Mouse (Mus musculus) MEL (cell line): ENCODE data around the gene Rnf126. TPM values are rescaled to one million over a fixed set of nuclear protein-coding genes. Genes with fewer than 3 reads are reported as not detected.

Experiments
- DNase-seq: peaks from one replicate; pipeline ENCODE4 v3.0.0; 2011; ENCODE audit warnings: low read depth, low spot score
- H3K27ac ChIP-seq: 2 replicates; pipeline ENCODE4 v1.5.1; 2012; ENCODE audit warnings: low read depth, mild to moderate bottlenecking, control low read depth, low read length, moderate library complexity; ENCODE audit not compliant: control insufficient read depth
- H3K27me3 ChIP-seq, 2 experiments: fragments of 150-350 bp in 1 of 2; sonication (generic) in 1 of 2; 2 replicates each; pipeline ENCODE4 v1.6.1; 2012; ENCODE audit warnings: low read length in 2 of 2, mild to moderate bottlenecking in 2 of 2, improper control_type of control experiment in 1 of 2, moderate library complexity in 1 of 2; ENCODE audit not compliant: insufficient read depth in 2 of 2, control insufficient read depth in 1 of 2
- H3K36me3 ChIP-seq, 2 experiments: 2 replicates each; pipeline ENCODE4 v1.6.1; 2012 to 2014; ENCODE audit warnings: low read length in 2 of 2, improper control_type of control experiment in 1 of 2, inconsistent platforms in 1 of 2, mild to moderate bottlenecking in 1 of 2; ENCODE audit not compliant: insufficient read depth in 2 of 2, control insufficient read depth in 1 of 2
- H3K4me1 ChIP-seq, 2 experiments: fragments of 150-350 bp in 1 of 2; sonication (generic) in 1 of 2; 2 replicates each; pipeline ENCODE4 v1.6.1; 2012; ENCODE audit warnings: low read length in 2 of 2, improper control_type of control experiment in 1 of 2, mild to moderate bottlenecking in 1 of 2; ENCODE audit not compliant: insufficient read depth in 2 of 2, control insufficient read depth in 1 of 2
- H3K4me3 ChIP-seq, 2 experiments: fragments of 150-350 bp in 1 of 2; sonication (generic) in 1 of 2; 2 replicates each; pipeline ENCODE4 v1.5.1; 2012; ENCODE audit warnings: low read depth in 2 of 2, low read length in 2 of 2, mild to moderate bottlenecking in 2 of 2, moderate library complexity in 2 of 2, control low read depth in 1 of 2, improper control_type of control experiment in 1 of 2; ENCODE audit not compliant: control insufficient read depth in 1 of 2, insufficient read depth in 1 of 2
- H3K79me2 ChIP-seq: 2 replicates; pipeline ENCODE4 v1.6.1; 2012; ENCODE audit warnings: mild to moderate bottlenecking, low read length, moderate library complexity; ENCODE audit not compliant: control insufficient read depth, poor library complexity, insufficient read depth
- H3K9ac ChIP-seq: 2 replicates; pipeline ENCODE4 v1.6.1; 2012; ENCODE audit warnings: low read depth, mild to moderate bottlenecking, control low read depth, low read length, moderate library complexity; ENCODE audit not compliant: control insufficient read depth, poor library complexity, severe bottlenecking
- H3K9me3 ChIP-seq: fragments of 150-350 bp; sonication (generic); replicated peaks from 2 replicates; pipeline ENCODE4 v1.6.1; 2012; ENCODE audit warnings: mild to moderate bottlenecking, low read length, improper control_type of control experiment, moderate library complexity; ENCODE audit not compliant: insufficient read depth
- CHD2 ChIP-seq: IDR thresholded peaks from 2 replicates; pipeline ENCODE4 v1.6.1; 2011; ENCODE audit warnings: low read length, improper control_type of control experiment
- CTCF ChIP-seq, 3 experiments: IDR thresholded peaks in 2 of 3; conservative IDR thresholded peaks in 1 of 3; 2 replicates each; pipeline ENCODE4 v1.5.1; 2011 to 2012; ENCODE audit warnings: low read length in 3 of 3, low read depth in 2 of 3, mild to moderate bottlenecking in 2 of 3, improper control_type of control experiment in 1 of 3, inconsistent platforms in 1 of 3, mixed read lengths in 1 of 3, moderate library complexity in 1 of 3; ENCODE audit not compliant: control insufficient read depth in 1 of 3, insufficient read depth in 1 of 3, poor library complexity in 1 of 3, severe bottlenecking in 1 of 3
- EP300 ChIP-seq, 2 experiments: IDR thresholded peaks; 2 replicates each; pipeline ENCODE4 v1.6.1; 2011; ENCODE audit warnings: improper control_type of control experiment in 2 of 2, low read length in 2 of 2, low read depth in 1 of 2, mild to moderate bottlenecking in 1 of 2
- ETS1 ChIP-seq: IDR thresholded peaks from 2 replicates; pipeline ENCODE4 v1.6.1; 2012; ENCODE audit warnings: low read depth, mild to moderate bottlenecking, inconsistent platforms, low read length, improper control_type of control experiment, moderate library complexity
- RAD21 ChIP-seq: IDR thresholded peaks from 2 replicates; pipeline ENCODE4 v1.6.1; 2011; ENCODE audit warnings: mild to moderate bottlenecking, low read depth, low read length, improper control_type of control experiment
- SMC3 ChIP-seq: IDR thresholded peaks from 2 replicates; pipeline ENCODE4 v1.6.1; 2011; ENCODE audit warnings: low read depth, low read length, improper control_type of control experiment
- ZC3H11A ChIP-seq: IDR thresholded peaks from 2 replicates; pipeline ENCODE4 v1.6.1; 2012; ENCODE audit warnings: low read depth, mild to moderate bottlenecking, inconsistent platforms, low read length, improper control_type of control experiment
- ZMIZ1 ChIP-seq: IDR thresholded peaks from 2 replicates; pipeline ENCODE4 v1.6.1; 2012; ENCODE audit warnings: low read depth, mild to moderate bottlenecking, inconsistent platforms, low read length, improper control_type of control experiment, moderate library complexity
- polyA plus RNA-seq, 2 experiments: library from polyadenylated mRNA; stranded (reverse) in 1 of 2; unstranded in 1 of 2; fragments of >175 nt in 1 of 2; fragments of >200 nt in 1 of 2; gene quantifications; 2 replicates each; pipeline versions ENCODE4 v1.2.1 to v1.2.4; 2012; ENCODE audit warnings: low replicate concordance in 2 of 2, low read depth in 1 of 2; ENCODE audit not compliant: insufficient read length in 2 of 2, insufficient read depth in 1 of 2, missing spikeins in 1 of 2
- total RNA-seq: library from RNA; depleted of rRNA; stranded (reverse); fragments of 300-350 nt; gene quantifications from 2 replicates; pipeline ENCODE4 v1.2.3, GENCODE M21; 2012

Rnf126 gene
- total and polyA plus RNA-seq, 3 experiments: 84.8 to 184 (median 174) TPM

- H3K27me3 ChIP-seq: no peaks in the 10 kb centered on the region
- no peaks in the 10 kb centered on the region for H3K36me3 ChIP-seq
- no peaks in the 10 kb centered on the region for H3K9me3 ChIP-seq
- no peaks in the 10 kb centered on the region for H3K4me1 ChIP-seq
- no peak overlapping the region for H3K27ac ChIP-seq
- H3K9ac ChIP-seq: no peak overlapping the region
- DNase-seq: no peak
- H3K79me2 ChIP-seq: no peaks in the 10 kb centered on the region
- no peak overlapping the region for H3K4me3 ChIP-seq
- no peak for TF ChIP-seq ZC3H11A
Measured at GRCm38 (mm10) chr10:79728323-79729249, 38.2 kb downstream of the Rnf126 start.

- no peak overlapping the region for H3K9ac ChIP-seq
- peak; percentile 69 for DNase-seq
Measured at GRCm38 (mm10) chr10:79726090-79726489, 40.7 kb downstream of the Rnf126 start.

GRCm38 (mm10) chr10:79723692-79724091, 43.1 kb downstream of the Rnf126 start:
- Histone ChIP-seq H3K27ac (no peak overlapping the region), H3K27me3 (peaks cover 0 to 2% of the 10 kb centered on the region in 2 experiments; a peak in 2 of 4 replicates), H3K9ac (no peak overlapping the region), H3K4me3 (no peak overlapping the region)
- no peak for DNase-seq
- TF ChIP-seq ETS1 (no peak), ZMIZ1 (no peak)
- TF ChIP-seq, all 39 proteins: peak for 0
- H3K36me3 ChIP-seq: no peaks in the 10 kb centered on the region
- H3K79me2 ChIP-seq: no peaks in the 10 kb centered on the region
- no peaks in the 10 kb centered on the region for H3K9me3 ChIP-seq
- no peaks in the 10 kb centered on the region for H3K4me1 ChIP-seq

More at GRCm38 (mm10) chr10:79726090-79726489, 40.7 kb downstream of the Rnf126 start:
- Histone ChIP-seq H3K4me3 (no peak overlapping the region), H3K79me2 (no peaks in the 10 kb centered on the region), H3K36me3 (no peaks in the 10 kb centered on the region)
- TF ChIP-seq SMC3: peak; percentile 78
- TF ChIP-seq EP300 (IDR thresholded peaks at IDR 0.05; ENCODE audit: low read depth in 1 of 2, low read length in 2 of 2): no peak
- peak; percentile 40 for TF ChIP-seq RAD21
- no peak for TF ChIP-seq ETS1
- TF ChIP-seq CHD2: no peak
- peak; percentile 83 to 95 (median 93) for TF ChIP-seq CTCF (IDR thresholded peaks at IDR 0.05 in 2 of 3, conservative IDR thresholded peaks at IDR 0.05 in 1 of 3; ENCODE audit: control insufficient read depth in 1 of 3, insufficient read depth in 1 of 3, low read depth in 2 of 3, low read length in 3 of 3, poor library complexity in 1 of 3, severe bottlenecking in 1 of 3)
- TF ChIP-seq ZC3H11A: peak; percentile 35
- TF ChIP-seq, all 39 proteins: peak for 4
- Histone ChIP-seq H3K9me3 (no peaks in the 10 kb centered on the region), H3K27me3 (no peaks in the 10 kb centered on the region), H3K4me1 (no peaks in the 10 kb centered on the region), H3K27ac (no peak overlapping the region)
